Comparison of ENCODE assay signal across 10 mouse cellular contexts in genomic region chr4:132474631-132475030, GRCm38 (mm10). TPM values are rescaled to one million over a fixed set of nuclear protein-coding genes. Genes with fewer than 3 reads are reported as not detected.
DNase-seq lines count a peak whose midpoint lies in the region; ATAC-seq and TF ChIP-seq lines count a peak whose summit lies in the region.
"Had no signal": no experiment of that assay in that cellular context is flagged by ENCODE, and none has a peak within 500 bp of the region (broad histone marks: within the 10 kb centered on the region; RNA-seq: fewer than 3 reads in every experiment).

No protein-coding gene starts in this region.

- WGBS in liver, adult 2 months = 26% methylated on average over 4 of the region's 4 CpGs
- WGBS in liver, embryonic 11.5 days = 75% methylated on average over 4 of the region's 4 CpGs

- H3K4me2 ChIP-seq in liver, embryonic 11.5 days = no peak overlapping the region
- H3K4me2 ChIP-seq: limb, embryonic 13.5 days had no signal

- H3K27ac ChIP-seq in liver, adult 2 months (replicated peaks; ENCODE audit: insufficient read depth, low read depth, low read length) = peak overlapping the region; percentile 35; the same call in 1 of the 2 replicates
- H3K27ac ChIP-seq in liver, embryonic 11.5 days (ENCODE audit: low read depth, low read length) = no peak overlapping the region
- H3K27ac ChIP-seq: limb, embryonic 13.5 days had no signal

- no peak overlapping the region for H3K4me3 ChIP-seq in liver, adult 2 months (ENCODE audit: insufficient read depth, low read depth, low read length)
- H3K4me3 ChIP-seq in liver, embryonic 11.5 days (ENCODE audit: low read depth, low read length) = no peak overlapping the region
- H3K4me3 ChIP-seq: limb, embryonic 13.5 days had no signal

- peak; percentile 98 for DNase-seq in liver, adult 2 months (ENCODE audit: extremely low read depth, low read depth, low spot score)
- no peak for DNase-seq in liver, embryonic 11.5 days (ENCODE audit: low spot score)
- peak; percentile 44 for DNase-seq in brain, adult 2 months (ENCODE audit: low read depth, low spot score)
- DNase-seq in kidney, postnatal 14 days = peak; percentile 91
- DNase-seq in splenic B cell, adult 2 months (ENCODE audit: low read depth, low spot score) = peak; percentile 20
- no peak for DNase-seq in heart, postnatal 36 days
- no peak for DNase-seq in thymus, postnatal 25 days
- no peak for DNase-seq in heart, adult 9 months (ENCODE audit: low spot score in 2 of 2)

- no peaks in the 10 kb centered on the region for H3K9me3 ChIP-seq in liver, embryonic 11.5 days (ENCODE audit: control insufficient read depth, low read length)
- H3K9me3 ChIP-seq: limb, embryonic 13.5 days had no signal

- no peaks in the 10 kb centered on the region for H3K79me2 ChIP-seq in liver, adult 2 months (ENCODE audit: control insufficient read depth, insufficient read depth, low read length)

- H3K9ac ChIP-seq in liver, adult 2 months (ENCODE audit: low read depth, low read length) = no peak overlapping the region
- no peak overlapping the region for H3K9ac ChIP-seq in liver, embryonic 11.5 days (ENCODE audit: low read depth, low read length)
- H3K9ac ChIP-seq: limb, embryonic 13.5 days had no signal

- TF ChIP-seq CTCF in liver, adult 2 months (IDR thresholded peaks at IDR 0.05; ENCODE audit: low read depth, low read length) = peak; percentile 50

- peaks cover 14% of the 10 kb centered on the region; the same call in 1 of the 2 replicates for H3K4me1 ChIP-seq in liver, adult 2 months (ENCODE audit: control insufficient read depth, insufficient read depth, low read length)
- peaks cover 7% of the 10 kb centered on the region; the same call in 1 of the 2 replicates for H3K4me1 ChIP-seq in liver, embryonic 11.5 days (replicated peaks; ENCODE audit: control insufficient read depth, insufficient read depth, low read length)

- no peak for ATAC-seq in liver, embryonic 11.5 days (replicated peaks; ENCODE audit: low FRiP score)
- ATAC-seq: forebrain, embryonic 14.5 days had no signal

- TF ChIP-seq POLR2A in liver, adult 2 months (IDR thresholded peaks at IDR 0.05; ENCODE audit: extremely low read depth, insufficient read depth, low read length) = no peak

- intact Hi-C loops in heart, postnatal 36 days (cut with DNase I) = no loop called here

- H3K36me3 ChIP-seq in liver, adult 2 months (ENCODE audit: control insufficient read depth, insufficient read depth, low read length) = no peaks in the 10 kb centered on the region
- H3K36me3 ChIP-seq in liver, embryonic 11.5 days (ENCODE audit: control insufficient read depth, insufficient read depth, low read length) = no peaks in the 10 kb centered on the region
- H3K36me3 ChIP-seq in splenic B cell, adult 2 months (ENCODE audit: control insufficient read depth, insufficient read depth, low read length, poor library complexity, severe bottlenecking) = no peaks in the 10 kb centered on the region
- H3K36me3 ChIP-seq: limb, embryonic 13.5 days had no signal

- H3K27me3 ChIP-seq in liver, adult 2 months (ENCODE audit: control insufficient read depth, insufficient read depth, low read length) = no peaks in the 10 kb centered on the region
- H3K27me3 ChIP-seq in liver, embryonic 11.5 days (replicated peaks; ENCODE audit: control insufficient read depth, insufficient read depth, low read length) = no peaks in the 10 kb centered on the region
- no peaks in the 10 kb centered on the region for H3K27me3 ChIP-seq in splenic B cell, adult 2 months (ENCODE audit: control insufficient read depth, insufficient read depth, low read length, poor library complexity, severe bottlenecking)
- H3K27me3 ChIP-seq: limb, embryonic 13.5 days had no signal

RNA-seq across cellular contexts. Expression of gene Med18, which starts 10.9 kb away (rescaled TPM):
- total RNA-seq in liver, adult 2 months (2014; rRNA removed) = 3.8 TPM in 2 replicates
- 1.0 and 1.4 TPM in 2 replicates for polyA plus RNA-seq in liver, adult 2 months (2012; rRNA removed)
- 24.6 and 24.7 TPM in 2 replicates for polyA plus RNA-seq in liver, embryonic 11.5 days (2014; fragmentation: Nextera tagmentation; extraction: Ambion mirVana)
- 1 to 10 TPM; 3.4 to 4.3 TPM for total RNA-seq in heart, postnatal 36 days (2021)

RNA-seq across cellular contexts. Expression of gene Sesn2, which starts 35.7 kb away (rescaled TPM):
- 2.7 and 3.6 TPM in 2 replicates for total RNA-seq in liver, adult 2 months (2014; rRNA removed)
- 5.5 and 6.0 TPM in 2 replicates for polyA plus RNA-seq in liver, adult 2 months (2012; rRNA removed)
- polyA plus RNA-seq in liver, embryonic 11.5 days (2014; fragmentation: Nextera tagmentation; extraction: Ambion mirVana) = 10.2 and 10.5 TPM in 2 replicates
- 1 to 10 TPM; 3.3 to 4.1 TPM for total RNA-seq in heart, postnatal 36 days (2021)

RNA-seq across cellular contexts. Expression of gene Phactr4, which starts 52.3 kb away (rescaled TPM):
- total RNA-seq in liver, adult 2 months (2014; rRNA removed) = 6.6 and 8.9 TPM in 2 replicates
- 7.2 and 8.0 TPM in 2 replicates for polyA plus RNA-seq in liver, adult 2 months (2012; rRNA removed)
- polyA plus RNA-seq in liver, embryonic 11.5 days (2014; fragmentation: Nextera tagmentation; extraction: Ambion mirVana) = 30.9 and 32.4 TPM in 2 replicates
- total RNA-seq in heart, postnatal 36 days (2021) = 10 to 100 TPM; 23.4 to 27.1 TPM

RNA-seq across cellular contexts. Expression of gene Atpif1, which starts 58.8 kb away (rescaled TPM):
- 59.5 and 87.1 TPM in 2 replicates for total RNA-seq in liver, adult 2 months (2014; rRNA removed)
- polyA plus RNA-seq in liver, adult 2 months (2012; rRNA removed) = 25.9 and 26.2 TPM in 2 replicates
- 1,813 and 1,952 TPM in 2 replicates for polyA plus RNA-seq in liver, embryonic 11.5 days (2014; fragmentation: Nextera tagmentation; extraction: Ambion mirVana)
- 100 to 1,000 TPM; 311 to 330 TPM for total RNA-seq in heart, postnatal 36 days (2021)

Comparison
In these comparisons a context has a peak if more than half of its experiments do, and no peak if none do; other contexts are left out.
1. DNase-seq: peak in liver, adult 2 months (single experiment), brain, adult 2 months (single experiment), kidney, postnatal 14 days (single experiment) and splenic B cell, adult 2 months (single experiment); none in liver, embryonic 11.5 days (single experiment), heart, postnatal 36 days (0 of 2), thymus, postnatal 25 days (single experiment) and heart, adult 9 months (0 of 2).